Mouse (Mus musculus) MEL (cell line): ENCODE results near the gene Diras2. TPM values are rescaled to one million over a fixed set of nuclear protein-coding genes. Genes with fewer than 3 reads are reported as not detected.

Experiments used
- DNase-seq: peaks from one replicate; pipeline ENCODE4 v3.0.0; 2011; ENCODE audit warnings: low read depth, low spot score
- H3K27ac ChIP-seq: 2 replicates; pipeline ENCODE4 v1.5.1; 2012; ENCODE audit warnings: low read depth, mild to moderate bottlenecking, control low read depth, low read length, moderate library complexity; ENCODE audit not compliant: control insufficient read depth
- H3K27me3 ChIP-seq, 2 experiments: fragments of 150-350 bp in 1 of 2; sonication (generic) in 1 of 2; 2 replicates each; pipeline ENCODE4 v1.6.1; 2012; ENCODE audit warnings: low read length in 2 of 2, mild to moderate bottlenecking in 2 of 2, improper control_type of control experiment in 1 of 2, moderate library complexity in 1 of 2; ENCODE audit not compliant: insufficient read depth in 2 of 2, control insufficient read depth in 1 of 2
- H3K36me3 ChIP-seq, 2 experiments: 2 replicates each; pipeline ENCODE4 v1.6.1; 2012 to 2014; ENCODE audit warnings: low read length in 2 of 2, improper control_type of control experiment in 1 of 2, inconsistent platforms in 1 of 2, mild to moderate bottlenecking in 1 of 2; ENCODE audit not compliant: insufficient read depth in 2 of 2, control insufficient read depth in 1 of 2
- H3K4me1 ChIP-seq, 2 experiments: fragments of 150-350 bp in 1 of 2; sonication (generic) in 1 of 2; 2 replicates each; pipeline ENCODE4 v1.6.1; 2012; ENCODE audit warnings: low read length in 2 of 2, improper control_type of control experiment in 1 of 2, mild to moderate bottlenecking in 1 of 2; ENCODE audit not compliant: insufficient read depth in 2 of 2, control insufficient read depth in 1 of 2
- H3K4me3 ChIP-seq, 2 experiments: fragments of 150-350 bp in 1 of 2; sonication (generic) in 1 of 2; 2 replicates each; pipeline ENCODE4 v1.5.1; 2012; ENCODE audit warnings: low read depth in 2 of 2, low read length in 2 of 2, mild to moderate bottlenecking in 2 of 2, moderate library complexity in 2 of 2, control low read depth in 1 of 2, improper control_type of control experiment in 1 of 2; ENCODE audit not compliant: control insufficient read depth in 1 of 2, insufficient read depth in 1 of 2
- H3K79me2 ChIP-seq: 2 replicates; pipeline ENCODE4 v1.6.1; 2012; ENCODE audit warnings: mild to moderate bottlenecking, low read length, moderate library complexity; ENCODE audit not compliant: control insufficient read depth, poor library complexity, insufficient read depth
- H3K9ac ChIP-seq: 2 replicates; pipeline ENCODE4 v1.6.1; 2012; ENCODE audit warnings: low read depth, mild to moderate bottlenecking, control low read depth, low read length, moderate library complexity; ENCODE audit not compliant: control insufficient read depth, poor library complexity, severe bottlenecking
- H3K9me3 ChIP-seq: fragments of 150-350 bp; sonication (generic); replicated peaks from 2 replicates; pipeline ENCODE4 v1.6.1; 2012; ENCODE audit warnings: mild to moderate bottlenecking, low read length, improper control_type of control experiment, moderate library complexity; ENCODE audit not compliant: insufficient read depth
- BHLHE40 ChIP-seq: IDR thresholded peaks from 2 replicates; pipeline ENCODE4 v1.6.1; 2012; ENCODE audit warnings: low read depth, mild to moderate bottlenecking, inconsistent platforms, low read length, improper control_type of control experiment, borderline replicate concordance
- CHD1 ChIP-seq: IDR thresholded peaks from 2 replicates; pipeline ENCODE4 v1.6.1; 2012; ENCODE audit warnings: low read depth, mild to moderate bottlenecking, inconsistent platforms, low read length, improper control_type of control experiment
- CHD2 ChIP-seq: IDR thresholded peaks from 2 replicates; pipeline ENCODE4 v1.6.1; 2011; ENCODE audit warnings: low read length, improper control_type of control experiment
- CTCF ChIP-seq, 3 experiments: IDR thresholded peaks in 2 of 3; conservative IDR thresholded peaks in 1 of 3; 2 replicates each; pipeline ENCODE4 v1.5.1; 2011 to 2012; ENCODE audit warnings: low read length in 3 of 3, low read depth in 2 of 3, mild to moderate bottlenecking in 2 of 3, improper control_type of control experiment in 1 of 3, inconsistent platforms in 1 of 3, mixed read lengths in 1 of 3, moderate library complexity in 1 of 3; ENCODE audit not compliant: control insufficient read depth in 1 of 3, insufficient read depth in 1 of 3, poor library complexity in 1 of 3, severe bottlenecking in 1 of 3
- E2F4 ChIP-seq: IDR thresholded peaks from 2 replicates; pipeline ENCODE4 v1.6.1; 2011; ENCODE audit warnings: low read depth, low read length, improper control_type of control experiment, borderline replicate concordance
- EP300 ChIP-seq, 2 experiments: IDR thresholded peaks; 2 replicates each; pipeline ENCODE4 v1.6.1; 2011; ENCODE audit warnings: improper control_type of control experiment in 2 of 2, low read length in 2 of 2, low read depth in 1 of 2, mild to moderate bottlenecking in 1 of 2
- ETS1 ChIP-seq: IDR thresholded peaks from 2 replicates; pipeline ENCODE4 v1.6.1; 2012; ENCODE audit warnings: low read depth, mild to moderate bottlenecking, inconsistent platforms, low read length, improper control_type of control experiment, moderate library complexity
- HCFC1 ChIP-seq: IDR thresholded peaks from 2 replicates; pipeline ENCODE4 v1.6.1; 2012; ENCODE audit warnings: low read depth, mild to moderate bottlenecking, inconsistent platforms, low read length, improper control_type of control experiment, moderate library complexity
- JUND ChIP-seq: IDR thresholded peaks from 2 replicates; pipeline ENCODE4 v1.6.1; 2011; ENCODE audit warnings: low read depth, mild to moderate bottlenecking, improper control_type of control experiment, low read length
- MAX ChIP-seq: IDR thresholded peaks from 2 replicates; pipeline ENCODE4 v1.6.1; 2011; ENCODE audit warnings: low read length, improper control_type of control experiment
- MXI1 ChIP-seq: IDR thresholded peaks from 2 replicates; pipeline ENCODE4 v1.6.1; 2011; ENCODE audit warnings: mild to moderate bottlenecking, low read depth, low read length, improper control_type of control experiment
- POLR2A ChIP-seq, 2 experiments: IDR thresholded peaks; 2 replicates each; pipeline ENCODE4 v1.6.1; 2011 to 2012; ENCODE audit warnings: low read length in 2 of 2, mild to moderate bottlenecking in 2 of 2, control low read depth in 1 of 2, improper control_type of control experiment in 1 of 2, low read depth in 1 of 2, moderate library complexity in 1 of 2; ENCODE audit not compliant: control insufficient read depth in 1 of 2, insufficient read depth in 1 of 2, poor library complexity in 1 of 2
- POLR2AphosphoS5 ChIP-seq: IDR thresholded peaks from 2 replicates; pipeline ENCODE4 v1.6.1; 2012; ENCODE audit warnings: low read depth, borderline replicate concordance, mild to moderate bottlenecking, inconsistent platforms, low read length, moderate library complexity, mixed read lengths
- RAD21 ChIP-seq: IDR thresholded peaks from 2 replicates; pipeline ENCODE4 v1.6.1; 2011; ENCODE audit warnings: mild to moderate bottlenecking, low read depth, low read length, improper control_type of control experiment
- SIN3A ChIP-seq: IDR thresholded peaks from 2 replicates; pipeline ENCODE4 v1.6.1; 2012; ENCODE audit warnings: low read length, improper control_type of control experiment, inconsistent platforms
- TAL1 ChIP-seq: IDR thresholded peaks from 2 replicates; pipeline ENCODE4 v1.6.1; 2012; ENCODE audit warnings: mild to moderate bottlenecking, inconsistent platforms, low read length, moderate library complexity, mixed read lengths
- TBP ChIP-seq: IDR thresholded peaks from 2 replicates; pipeline ENCODE4 v1.8.0; 2011; ENCODE audit warnings: low read depth, low read length, improper control_type of control experiment
- TCF12 ChIP-seq: IDR thresholded peaks from 2 replicates; pipeline ENCODE4 v1.6.1; 2014; ENCODE audit warnings: low read depth, mild to moderate bottlenecking, inconsistent platforms, low read length, improper control_type of control experiment, moderate library complexity
- UBTF ChIP-seq: IDR thresholded peaks from 2 replicates; pipeline ENCODE4 v1.6.1; 2012; ENCODE audit warnings: low read depth, mild to moderate bottlenecking, inconsistent platforms, low read length, improper control_type of control experiment, moderate library complexity, borderline replicate concordance; ENCODE audit not compliant: insufficient read depth
- USF1 ChIP-seq: IDR thresholded peaks from 2 replicates; pipeline ENCODE4 v1.6.1; 2014; ENCODE audit warnings: low read depth, mild to moderate bottlenecking, inconsistent platforms, low read length, improper control_type of control experiment, moderate library complexity
- ZKSCAN1 ChIP-seq: IDR thresholded peaks from 2 replicates; pipeline ENCODE4 v1.6.1; 2012; ENCODE audit warnings: low read depth, mild to moderate bottlenecking, inconsistent platforms, low read length, improper control_type of control experiment, moderate library complexity
- polyA plus RNA-seq, 2 experiments: library from polyadenylated mRNA; stranded (reverse) in 1 of 2; unstranded in 1 of 2; fragments of >175 nt in 1 of 2; fragments of >200 nt in 1 of 2; gene quantifications; 2 replicates each; pipeline versions ENCODE4 v1.2.1 to v1.2.4; 2012; ENCODE audit warnings: low replicate concordance in 2 of 2, low read depth in 1 of 2; ENCODE audit not compliant: insufficient read length in 2 of 2, insufficient read depth in 1 of 2, missing spikeins in 1 of 2
- total RNA-seq: library from RNA; depleted of rRNA; stranded (reverse); fragments of 300-350 nt; gene quantifications from 2 replicates; pipeline ENCODE4 v1.2.3, GENCODE M21; 2012

Gene Diras2
- total and polyA plus RNA-seq, 3 experiments = not detected

DNA sequence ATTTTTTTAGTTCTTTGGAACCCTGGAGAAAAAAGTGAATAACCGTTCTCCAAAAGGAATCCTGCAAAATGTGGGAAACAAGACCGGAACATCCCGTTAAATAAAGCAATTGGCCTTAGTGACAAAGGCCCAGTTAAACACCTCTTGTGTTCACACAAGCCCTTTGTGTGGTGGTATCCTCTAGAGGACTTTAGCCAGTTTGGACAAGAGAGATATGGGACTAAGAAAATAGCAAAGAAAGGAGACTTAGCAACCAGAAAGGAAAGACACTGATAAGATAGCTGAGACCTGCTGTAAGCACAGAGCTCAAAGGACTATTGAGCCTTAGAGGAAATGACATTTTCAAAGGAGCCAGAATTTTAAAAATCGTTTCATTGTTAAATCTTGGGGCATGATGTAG lies 47.0 kb downstream of the Diras2 start:
- Histone ChIP-seq H3K27ac (no peak overlapping the region), H3K79me2 (no peaks in the 10 kb centered on the region), H3K9me3 (no peaks in the 10 kb centered on the region), H3K36me3 (no peaks in the 10 kb centered on the region), H3K9ac (no peak overlapping the region), H3K27me3 (no peaks in the 10 kb centered on the region), H3K4me1 (no peaks in the 10 kb centered on the region), H3K4me3 (no peak overlapping the region)
- DNase-seq = no peak
- TF ChIP-seq ETS1 (no peak), ZKSCAN1 (no peak), POLR2A (IDR thresholded peaks at IDR 0.05; ENCODE audit: control insufficient read depth in 1 of 2, insufficient read depth in 1 of 2, low read depth in 1 of 2, low read length in 2 of 2, poor library complexity in 1 of 2) (no peak), BHLHE40 (no peak), TCF12 (no peak), RAD21 (no peak), CHD1 (no peak), JUND (no peak), MXI1 (no peak), TAL1 (no peak), SIN3A (no peak)

- no peaks in the 10 kb centered on the region for H3K4me1 ChIP-seq
- H3K9ac ChIP-seq = no peak overlapping the region
- no peaks in the 10 kb centered on the region for H3K79me2 ChIP-seq
- DNase-seq = no peak
- TF ChIP-seq MAX (no peak), EP300 (IDR thresholded peaks at IDR 0.05; ENCODE audit: low read depth in 1 of 2, low read length in 2 of 2) (no peak), TCF12 (no peak), CHD1 (no peak), UBTF (no peak), CTCF (IDR thresholded peaks at IDR 0.05 in 2 of 3, conservative IDR thresholded peaks at IDR 0.05 in 1 of 3; ENCODE audit: control insufficient read depth in 1 of 3, insufficient read depth in 1 of 3, low read depth in 2 of 3, low read length in 3 of 3, poor library complexity in 1 of 3, severe bottlenecking in 1 of 3) (no peak), E2F4 (no peak), ETS1 (no peak)
- no peak overlapping the region for H3K27ac ChIP-seq
- H3K4me3 ChIP-seq = no peak overlapping the region
- H3K9me3 ChIP-seq = no peaks in the 10 kb centered on the region
- no peaks in the 10 kb centered on the region for H3K36me3 ChIP-seq
- no peaks in the 10 kb centered on the region for H3K27me3 ChIP-seq
Observed at GRCm38 (mm10) chr13:52481786-52482185, 49.3 kb downstream of the Diras2 start.

DNA sequence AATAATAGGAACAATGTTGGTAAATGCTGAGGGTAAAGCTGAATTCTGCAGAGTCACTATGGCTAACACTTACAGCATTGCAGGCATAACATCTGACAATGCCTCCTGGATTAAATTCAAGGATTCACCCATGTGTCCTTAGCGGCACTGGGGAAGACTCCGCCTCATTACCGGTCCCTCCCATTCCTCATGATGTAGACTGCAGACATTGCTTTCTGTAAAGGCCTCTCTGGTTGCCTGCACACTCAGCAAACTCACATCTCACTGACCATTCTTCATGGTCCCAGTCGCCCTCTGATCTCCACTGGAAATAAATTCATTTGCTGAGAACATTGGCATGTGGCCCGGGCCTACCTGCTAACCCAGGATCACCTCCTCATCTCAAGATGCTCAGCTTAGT lies 51.9 kb downstream of the Diras2 start:
- Histone ChIP-seq H3K79me2 (no peaks in the 10 kb centered on the region), H3K4me3 (no peak overlapping the region)
- no peak for TF ChIP-seq E2F4
- no peak for TF ChIP-seq POLR2AphosphoS5
- no peak for TF ChIP-seq CHD2
- no peak for TF ChIP-seq HCFC1
- no peak for TF ChIP-seq CTCF (IDR thresholded peaks at IDR 0.05 in 2 of 3, conservative IDR thresholded peaks at IDR 0.05 in 1 of 3; ENCODE audit: control insufficient read depth in 1 of 3, insufficient read depth in 1 of 3, low read depth in 2 of 3, low read length in 3 of 3, poor library complexity in 1 of 3, severe bottlenecking in 1 of 3)
- no peak for TF ChIP-seq TBP
- TF ChIP-seq RAD21 = no peak
- TF ChIP-seq MAX = no peak
- no peak for TF ChIP-seq USF1
- TF ChIP-seq, all 39 proteins: peak for 0
- Histone ChIP-seq H3K27me3 (no peaks in the 10 kb centered on the region), H3K9ac (no peak overlapping the region), H3K27ac (no peak overlapping the region), H3K9me3 (no peaks in the 10 kb centered on the region), H3K4me1 (no peaks in the 10 kb centered on the region), H3K36me3 (no peaks in the 10 kb centered on the region)
- DNase-seq = no peak
